Mouse (Mus musculus) cerebellum, postnatal 4 days (tissue): ENCODE measurements around the gene Polr2j.
A peak's percentile ranks its signal among the peaks of the same experiment; 100 is the strongest.
"Not testable (repeated sequence)": the region's sequence is repeated elsewhere in the genome, so short reads cannot be mapped to it uniquely, and the experiment has no call there.

Experiments
- DNase-seq, 2 experiments: peaks; one replicate each; pipeline ENCODE4 v3.0.0; 2022; ENCODE audit warnings: low spot score in 2 of 2, mixed read lengths in 1 of 2

Polr2j gene

DNA sequence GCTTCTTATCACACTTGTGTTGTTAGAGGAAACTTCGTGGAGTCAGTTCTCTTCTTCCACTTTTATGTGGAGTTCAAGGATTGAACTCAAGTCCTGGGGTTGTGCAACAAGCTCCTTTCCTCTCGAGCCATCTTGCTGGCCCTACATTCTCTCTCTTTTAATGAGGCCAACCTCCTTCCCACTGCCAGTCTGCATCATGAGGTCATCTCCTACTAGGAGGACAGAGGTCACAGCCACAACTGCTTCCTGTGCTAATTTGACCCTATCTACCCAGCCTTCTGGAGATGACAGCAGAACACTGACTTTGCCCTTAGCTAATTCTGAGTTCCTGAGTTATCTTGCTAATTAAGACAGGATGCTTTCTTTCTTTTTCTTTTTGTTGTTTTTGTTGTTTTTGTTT is 7.9 kb upstream of the Polr2j start:
- DNase-seq = no peak

DNA sequence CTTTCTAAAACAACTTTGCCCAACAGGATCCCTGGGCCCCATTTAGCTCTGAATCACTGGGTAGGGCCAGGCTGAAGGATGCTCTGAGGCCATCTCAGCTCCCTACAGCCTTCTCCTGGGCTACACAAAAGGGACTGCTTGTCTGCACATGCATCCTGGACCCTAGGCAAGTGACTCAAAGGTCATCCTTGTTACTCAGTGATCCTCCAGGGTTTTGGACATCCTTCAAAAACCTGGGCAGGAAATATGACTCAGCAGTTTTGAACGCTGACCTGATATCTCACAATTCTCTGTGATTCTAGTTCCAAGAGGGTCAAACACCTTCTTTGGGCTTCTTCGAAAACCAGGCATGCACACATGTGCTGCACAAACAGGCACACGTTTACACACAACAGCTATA is 7.4 kb upstream of the Polr2j start:
- no peak for DNase-seq

DNA sequence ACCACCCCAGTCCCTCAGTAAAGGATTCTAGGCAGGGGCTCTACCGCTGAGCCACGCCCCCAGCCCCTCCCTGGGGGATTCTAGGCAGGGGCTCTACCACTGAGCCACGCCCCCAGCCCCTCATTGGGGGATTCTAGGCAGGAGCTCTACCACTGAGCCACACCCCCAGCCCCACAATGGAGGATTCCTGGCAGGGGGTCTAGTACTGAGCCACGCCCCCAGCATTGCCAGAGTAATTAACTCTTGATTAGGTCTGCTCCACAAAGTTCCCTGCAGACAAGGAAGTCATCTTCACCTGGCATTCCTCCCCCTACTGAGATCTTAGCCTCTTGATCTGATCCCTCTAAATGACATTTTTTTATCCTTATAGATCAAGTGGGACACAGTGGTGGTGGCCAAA is 2.9 kb upstream of the Polr2j start:
- not testable (repeated sequence) for DNase-seq

DNA sequence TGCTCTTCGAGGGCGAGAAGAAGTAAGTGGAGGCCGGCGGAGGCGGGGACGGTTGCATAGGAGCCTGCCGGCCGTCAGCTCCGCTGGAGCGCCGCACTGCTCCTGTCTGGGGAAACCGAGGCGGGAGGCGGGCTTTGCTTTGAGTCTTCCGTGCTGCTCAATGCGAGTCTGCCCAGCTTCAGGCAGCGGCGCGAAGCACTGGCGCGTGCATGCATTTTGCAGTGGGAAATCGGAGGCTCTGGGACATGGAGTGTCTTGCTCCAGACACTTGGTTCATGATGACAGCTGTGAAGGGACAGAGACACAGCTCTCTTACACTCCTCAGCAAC is 317 bp downstream of the Polr2j start:
- DNase-seq = no peak

DNA sequence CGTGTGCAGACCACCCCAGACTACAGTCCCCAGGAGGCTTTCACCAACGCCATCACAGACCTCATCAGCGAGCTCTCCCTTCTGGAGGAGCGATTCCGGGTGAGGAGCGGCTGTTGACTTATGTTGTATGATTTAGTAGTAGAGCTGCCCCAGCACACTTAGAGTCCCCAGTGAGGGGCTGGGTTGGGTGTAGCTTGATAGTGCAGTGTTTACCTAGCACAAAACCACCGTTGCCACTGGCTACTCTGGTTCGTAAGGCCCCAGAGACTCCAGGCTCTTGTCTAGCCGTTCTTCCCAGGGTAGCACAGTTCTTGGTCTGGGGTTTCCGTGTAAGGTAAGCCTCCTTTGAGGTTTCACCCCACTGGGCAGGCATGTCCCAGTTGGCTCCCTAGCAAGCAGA is 5.7 kb downstream of the Polr2j start:
- no peak for DNase-seq

DNA sequence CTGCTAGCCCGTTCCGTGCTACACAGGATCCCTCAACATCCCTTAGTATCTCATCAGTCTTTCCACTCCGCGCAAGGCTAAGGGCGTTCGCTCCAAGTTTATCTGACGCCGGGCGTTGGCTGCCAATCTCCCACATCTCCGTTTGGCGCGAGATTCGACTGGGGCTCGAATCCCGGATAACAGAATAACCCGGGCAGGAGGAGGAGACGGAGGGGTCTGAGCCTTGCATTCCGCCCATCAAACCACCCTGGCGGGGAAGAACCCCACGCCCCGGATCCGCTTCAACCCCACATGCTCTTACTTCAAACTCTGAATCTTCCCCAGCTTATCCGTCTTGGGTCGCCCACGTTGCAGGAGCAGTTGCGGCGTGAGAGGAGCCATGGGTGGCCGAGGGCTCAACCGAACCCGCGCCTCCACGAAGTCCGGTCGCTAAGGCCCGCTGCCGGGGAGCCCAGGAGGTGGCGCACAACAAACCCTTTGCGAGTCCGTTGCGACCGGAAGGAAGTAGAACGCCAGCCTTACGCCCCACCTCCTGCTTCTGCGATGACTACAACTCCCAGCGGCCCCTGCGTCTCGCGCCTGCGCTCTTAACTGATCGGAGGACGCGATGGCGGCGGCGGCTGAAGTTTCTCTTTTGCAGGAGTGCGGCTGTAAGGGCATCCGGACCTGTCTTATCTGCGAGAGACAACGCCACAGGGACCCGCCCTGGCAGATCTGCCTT is 19.3 kb downstream of the Polr2j start, which contains the start of the genes Lrwd1 and Alkbh4:
TSS of gene Lrwd1 (minus strand) at position 504 of the 721 bp plus-strand sequence.
TSS of gene Alkbh4 (plus strand) at position 576 of the 721 bp plus-strand sequence.
- peak; percentile 89 to 95 for DNase-seq

DNA sequence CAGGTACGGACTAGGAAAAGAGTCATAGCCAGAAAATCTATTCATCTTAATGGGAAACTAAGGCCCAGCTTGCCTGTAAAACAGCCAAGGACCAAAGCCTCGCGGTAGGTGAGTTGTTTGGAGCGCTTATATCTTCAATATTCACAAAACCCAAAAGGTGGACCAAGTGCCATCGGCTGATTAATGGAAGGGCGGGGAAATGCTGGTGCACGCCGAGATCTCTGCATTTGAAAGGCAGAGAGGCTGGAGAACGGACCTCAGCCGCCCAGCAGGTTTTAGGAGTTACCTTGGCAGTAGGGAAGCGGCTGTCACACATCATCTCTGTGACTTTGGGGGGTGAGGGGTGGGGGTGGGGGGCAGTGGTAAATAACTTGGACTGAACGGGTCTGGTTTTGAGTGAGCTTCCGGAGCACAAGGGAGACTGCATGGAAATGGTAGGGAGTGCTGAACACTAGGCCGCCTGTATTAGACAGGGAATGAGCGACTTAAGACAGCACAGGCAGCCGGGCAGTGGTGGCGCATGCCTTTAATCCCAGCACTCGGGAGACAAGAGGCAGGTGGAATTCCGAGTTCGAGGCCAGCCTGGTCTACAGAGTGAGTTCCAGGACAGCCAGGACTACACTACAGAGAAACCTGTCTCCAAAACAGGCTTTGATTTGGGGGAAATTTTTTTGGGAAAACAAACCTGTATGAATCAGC is 20.0 kb downstream of the Polr2j start:
- DNase-seq = no peak

DNA sequence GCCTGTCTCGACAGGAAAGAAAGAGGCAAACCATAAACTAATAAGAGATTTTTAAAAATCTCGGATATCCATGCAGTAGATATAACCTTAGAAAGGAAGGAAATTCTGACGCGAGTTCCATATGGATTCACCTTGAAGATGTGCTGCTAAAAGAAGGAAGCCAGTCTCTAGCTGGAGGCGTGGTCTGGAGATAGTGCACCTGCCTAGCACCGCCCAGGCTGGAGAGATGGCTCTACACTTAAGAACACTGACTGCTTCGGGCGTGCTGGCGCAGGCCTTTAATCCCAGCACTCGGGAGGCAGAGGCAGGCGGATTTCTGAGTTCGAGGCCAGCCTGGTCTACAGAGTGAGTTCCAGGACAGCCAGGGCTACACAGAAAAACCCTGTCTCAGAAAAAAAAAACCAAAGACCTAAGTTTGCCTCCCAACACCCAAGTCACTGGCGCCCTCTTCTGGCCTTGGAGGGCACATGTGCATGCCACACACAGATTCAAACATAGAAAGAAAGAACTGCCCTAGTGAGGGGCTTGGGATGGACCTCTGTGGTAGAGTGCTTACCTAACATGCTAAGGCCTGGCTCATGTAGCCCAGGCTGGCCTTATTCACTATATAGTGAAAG is 21.3 kb downstream of the Polr2j start:
- peak in 1 of 2 experiments; percentile 42 for DNase-seq

DNA sequence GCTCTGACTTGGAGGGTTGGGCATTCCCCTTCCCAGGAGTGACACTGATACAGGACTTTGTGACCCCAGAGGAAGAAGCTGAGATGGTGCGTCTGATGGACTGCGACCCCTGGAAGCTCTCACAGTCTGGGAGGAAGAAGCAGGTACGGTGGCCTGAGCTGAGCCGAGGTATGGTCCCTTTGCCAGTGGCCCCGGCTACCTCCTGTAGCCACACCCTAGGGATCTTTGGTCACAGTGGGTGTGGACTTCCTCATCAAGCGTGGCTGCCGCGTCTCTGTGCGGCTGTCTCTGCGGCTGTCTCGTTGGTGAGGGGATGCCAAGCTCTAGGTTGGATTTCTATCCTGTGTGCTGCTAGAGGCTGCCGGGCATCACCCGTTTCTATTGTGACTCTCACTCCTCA is 23.0 kb downstream of the Polr2j start:
- no peak for DNase-seq

DNA sequence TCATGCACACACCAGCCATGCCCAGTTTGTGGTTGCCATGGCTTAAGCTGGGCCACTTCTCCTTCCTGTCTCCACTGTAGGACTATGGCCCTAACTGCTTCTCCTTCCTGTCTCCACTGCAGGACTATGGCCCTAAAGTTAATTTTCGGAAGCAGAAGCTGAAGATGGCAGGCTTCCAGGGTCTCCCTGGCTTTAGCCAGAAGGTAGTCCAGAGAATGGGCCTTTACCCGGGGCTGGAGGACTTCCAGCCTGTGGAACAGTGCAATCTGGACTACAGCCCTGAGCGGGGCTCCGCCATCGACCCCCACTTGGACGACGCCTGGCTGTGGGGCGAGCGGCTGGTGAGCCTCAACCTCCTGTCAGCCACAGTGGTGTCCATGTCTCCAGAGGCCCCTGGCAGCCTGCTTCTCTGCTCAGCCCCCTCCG is 23.6 kb downstream of the Polr2j start:
- peak in 1 of 2 experiments; percentile 40 for DNase-seq

DNA sequence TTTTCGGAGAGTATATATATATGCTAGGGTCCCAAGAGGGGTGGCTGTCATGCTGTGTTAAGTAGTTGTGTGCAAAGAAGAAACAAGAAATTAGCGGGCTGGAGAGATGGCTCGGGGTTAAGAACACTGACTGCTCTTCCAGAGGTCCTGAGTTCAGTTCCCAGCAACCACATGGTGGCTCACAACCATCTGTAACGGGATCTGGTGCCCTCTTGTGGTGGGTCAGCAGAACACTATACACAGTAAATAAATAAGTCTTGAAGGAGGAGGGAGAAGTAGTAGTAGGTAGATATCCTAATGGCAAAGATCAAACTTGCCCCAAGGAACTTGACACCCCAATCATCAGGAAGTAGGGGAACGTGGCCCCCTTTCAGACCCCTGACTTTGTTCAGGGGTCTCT is 26.3 kb downstream of the Polr2j start:
- DNase-seq = no peak

DNA sequence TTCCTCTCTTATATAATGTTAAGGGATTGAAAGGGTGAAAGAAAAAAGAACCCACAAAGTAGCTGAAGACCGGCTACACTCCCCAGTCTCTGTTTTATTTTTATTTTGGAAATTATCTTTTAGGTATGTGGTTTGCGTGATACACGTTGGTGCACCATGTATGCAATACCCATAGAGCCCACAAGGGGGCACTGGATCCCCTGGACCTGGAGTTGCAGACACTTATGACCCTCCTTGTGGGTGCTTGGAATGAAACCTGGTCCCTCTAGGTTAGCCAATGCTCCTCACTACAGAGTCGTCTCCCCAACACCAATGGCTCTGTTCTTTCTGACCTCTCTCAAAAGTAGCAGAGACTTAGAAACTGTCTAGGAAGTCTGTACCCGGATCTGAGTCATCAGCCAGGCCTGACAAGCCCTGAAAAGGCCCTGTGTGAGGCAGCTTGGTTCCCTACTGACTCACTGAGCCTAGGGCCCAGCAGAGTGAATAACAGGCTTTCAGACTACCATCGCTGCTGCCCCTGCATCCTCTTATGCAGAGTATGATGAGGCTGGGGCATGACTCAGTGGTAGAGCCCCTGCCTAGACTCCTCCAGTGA is 26.8 kb downstream of the Polr2j start:
- no peak for DNase-seq

DNA sequence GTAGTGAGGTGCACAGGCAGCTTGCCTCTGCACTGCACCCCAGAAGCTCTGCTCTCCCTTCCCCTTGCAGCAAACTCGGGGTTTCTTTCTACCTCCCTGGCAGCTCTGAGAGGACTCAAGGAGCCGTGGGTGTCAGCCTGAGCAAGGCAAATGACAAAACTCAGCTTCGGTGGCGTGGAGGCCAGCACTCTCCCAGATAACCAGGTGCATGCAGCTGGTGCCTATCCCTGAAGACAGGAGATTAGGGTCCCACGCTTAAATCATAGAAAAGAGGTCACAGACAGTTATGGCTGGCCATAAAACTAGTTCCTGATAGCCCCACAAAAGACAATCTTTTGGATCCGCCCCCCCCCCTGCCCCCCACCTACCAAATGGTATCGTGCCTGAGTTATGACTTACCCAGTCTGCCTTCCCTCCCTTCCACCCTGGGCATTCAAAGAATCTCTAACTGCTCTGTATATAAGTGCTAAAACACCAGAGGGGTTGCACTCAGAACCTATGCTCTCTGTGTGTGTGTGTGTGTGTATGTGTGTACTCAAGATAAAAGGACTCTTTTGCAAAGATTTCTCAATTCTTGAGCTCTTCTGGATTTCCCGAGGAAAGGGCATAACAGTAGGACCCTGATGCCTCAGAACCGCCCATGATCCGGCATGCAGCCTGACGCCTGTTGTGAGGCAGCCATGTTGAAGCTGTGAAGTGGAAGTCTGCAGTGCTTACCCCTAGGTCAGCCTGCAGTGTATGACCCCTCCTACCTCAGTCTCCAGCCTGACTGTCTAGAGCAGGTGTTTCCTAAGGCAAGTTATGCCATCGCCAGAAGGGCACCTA is 28.4 kb downstream of the Polr2j start:
- DNase-seq = peak in 1 of 2 experiments; percentile 57

DNA sequence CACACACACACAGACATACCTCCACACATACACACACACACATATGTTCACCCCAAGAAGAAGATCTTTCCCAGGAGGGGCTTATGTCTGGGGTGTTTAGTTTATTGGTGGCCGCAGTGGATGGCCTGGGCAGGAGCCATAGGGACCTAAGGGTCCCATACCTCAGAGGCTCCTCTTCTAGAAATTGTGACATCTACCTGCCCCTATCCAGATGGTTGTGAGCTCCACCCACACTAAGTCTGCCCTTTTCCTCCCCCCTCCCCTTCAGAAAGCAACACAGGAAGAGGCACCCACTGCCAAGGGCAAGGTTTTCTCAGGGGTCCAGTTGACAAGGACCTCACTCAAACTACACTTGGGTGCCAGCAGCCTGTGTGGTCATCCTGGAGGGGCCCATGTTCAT is 30.5 kb downstream of the Polr2j start:
- no peak for DNase-seq

DNA sequence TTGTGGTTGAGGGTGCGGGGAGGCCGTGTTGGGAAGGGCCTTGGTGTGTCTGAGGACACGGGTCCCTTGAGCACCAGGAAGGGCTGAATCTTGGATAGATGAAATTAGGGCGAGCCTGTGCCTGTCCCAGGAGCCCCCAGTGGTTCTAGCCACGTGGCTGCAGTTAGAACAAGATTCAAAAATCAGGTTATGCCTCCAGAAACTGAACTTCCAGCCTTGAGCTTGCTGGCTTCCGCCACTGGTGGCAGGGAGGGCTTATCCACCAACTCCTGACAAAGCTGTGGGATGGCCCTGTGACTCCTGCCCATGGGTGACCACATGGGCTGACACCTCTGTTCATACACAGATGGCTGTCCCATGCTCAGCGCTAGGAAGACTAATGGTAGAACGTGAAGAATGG is 31.3 kb downstream of the Polr2j start:
- DNase-seq = no peak

DNA sequence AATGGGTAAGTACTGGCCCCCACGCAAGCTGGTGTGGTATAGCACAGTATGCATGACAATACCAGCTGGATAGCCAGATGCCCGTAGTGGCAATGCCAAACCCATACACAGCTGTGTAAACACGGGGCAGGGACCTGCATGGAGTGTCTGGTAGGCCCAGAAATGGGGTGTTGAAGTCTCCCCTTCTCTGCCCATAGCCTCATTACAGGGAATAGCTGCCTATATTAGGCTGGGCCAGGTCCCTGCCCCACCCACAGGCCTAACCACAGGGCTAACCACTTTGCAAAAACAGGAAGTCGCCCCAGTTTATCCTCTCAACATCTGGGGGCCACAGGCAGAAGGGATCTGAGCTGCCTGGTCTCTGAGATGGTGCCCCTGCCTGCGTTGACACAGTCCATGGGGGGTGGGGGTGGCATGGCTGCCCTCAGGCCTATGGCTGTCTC is 32.7 kb downstream of the Polr2j start:
- DNase-seq = not testable (repeated sequence)

DNA sequence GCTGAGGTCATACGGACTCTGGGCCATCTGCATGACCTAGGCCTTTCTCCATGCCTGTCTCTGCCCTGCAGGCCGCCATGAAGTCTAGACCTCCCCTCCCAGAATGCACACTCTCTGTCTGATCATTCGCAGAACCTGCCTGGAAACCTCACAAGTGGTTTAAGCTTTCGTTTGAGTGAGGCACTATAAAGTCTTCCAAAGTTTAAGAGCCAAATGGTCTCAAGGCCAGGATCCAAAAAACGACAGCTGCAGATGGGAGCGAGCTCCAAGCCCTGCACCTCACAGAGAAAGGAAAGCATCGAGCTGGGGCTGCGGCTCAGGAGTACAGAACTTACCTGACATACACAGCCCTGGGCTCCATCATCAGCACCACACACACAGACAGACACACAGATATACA is 35.9 kb downstream of the Polr2j start:
- DNase-seq = peak in 1 of 2 experiments; percentile 39

DNA sequence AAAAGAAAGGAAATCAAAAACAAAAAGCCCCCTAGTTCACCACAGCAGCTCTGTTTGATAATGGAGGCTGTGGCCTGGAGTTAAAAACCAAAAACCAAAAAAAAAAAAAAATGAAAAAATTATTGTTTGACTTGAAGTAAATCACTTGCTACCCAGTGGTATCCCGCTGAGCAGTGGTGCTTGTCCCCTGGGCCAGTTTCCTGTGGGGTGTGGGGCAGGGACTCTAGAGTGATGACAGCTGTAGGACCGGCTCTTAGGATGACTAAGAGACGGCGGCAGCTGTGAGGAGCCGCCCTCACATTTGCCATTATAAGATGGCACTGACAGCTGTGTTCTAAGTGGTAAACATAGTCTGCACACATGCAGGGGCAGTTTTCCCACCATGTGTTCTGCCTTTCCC is 39.0 kb downstream of the Polr2j start:
- no peak for DNase-seq

DNA sequence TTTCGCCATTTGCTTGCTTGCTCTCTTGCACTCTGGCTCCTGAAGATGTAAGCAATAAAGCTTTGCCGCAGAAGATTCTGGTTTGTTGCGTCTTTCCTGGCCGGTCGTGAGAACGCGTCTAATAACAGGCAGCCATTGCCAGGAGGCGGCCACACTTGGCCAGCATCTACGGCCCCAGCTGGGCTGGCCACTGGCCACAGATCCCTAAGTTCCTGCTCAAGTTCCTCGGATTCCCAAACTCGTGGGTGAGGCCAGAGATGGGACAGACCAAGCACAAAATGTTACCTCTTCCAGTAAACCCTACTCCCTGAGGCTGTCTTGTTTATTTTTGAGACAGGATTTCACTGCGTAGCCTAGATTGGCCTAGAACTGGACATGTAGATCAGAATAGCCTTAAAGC is 43.7 kb downstream of the Polr2j start:
- not testable (repeated sequence) for DNase-seq

DNA sequence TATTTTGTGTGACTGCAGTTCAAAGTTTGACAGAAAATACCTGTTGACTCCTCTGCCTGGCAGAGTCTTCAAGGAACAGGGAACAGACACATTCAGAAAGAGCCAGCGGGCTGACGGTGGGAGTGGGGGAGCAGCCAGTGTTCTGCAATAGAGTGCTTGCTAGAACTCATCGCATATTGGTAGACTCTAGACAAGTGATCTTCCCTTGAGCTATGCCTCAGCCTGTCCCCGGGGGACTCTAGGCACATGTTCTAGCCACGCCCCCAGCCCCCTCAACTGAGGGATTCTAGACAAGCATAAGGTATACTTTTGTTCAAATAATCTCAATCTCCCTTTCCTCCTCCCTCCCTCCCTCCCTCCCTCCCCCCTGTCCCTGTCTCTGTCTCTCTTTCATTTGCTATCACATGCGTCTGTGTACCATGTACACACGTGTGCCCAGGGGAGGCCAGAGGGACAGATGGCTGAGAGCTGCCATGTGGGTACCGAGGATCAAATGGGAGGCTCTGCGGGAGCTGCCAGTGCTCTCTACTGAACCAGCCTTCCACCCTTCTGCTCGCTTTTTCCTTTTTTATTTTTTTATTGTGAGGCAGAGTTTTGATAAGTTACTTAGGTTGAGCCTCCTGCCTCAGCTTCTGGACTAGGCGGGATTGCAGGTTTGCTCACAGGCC is 47.5 kb downstream of the Polr2j start:
- DNase-seq = peak in 1 of 2 experiments; percentile 38

DNA sequence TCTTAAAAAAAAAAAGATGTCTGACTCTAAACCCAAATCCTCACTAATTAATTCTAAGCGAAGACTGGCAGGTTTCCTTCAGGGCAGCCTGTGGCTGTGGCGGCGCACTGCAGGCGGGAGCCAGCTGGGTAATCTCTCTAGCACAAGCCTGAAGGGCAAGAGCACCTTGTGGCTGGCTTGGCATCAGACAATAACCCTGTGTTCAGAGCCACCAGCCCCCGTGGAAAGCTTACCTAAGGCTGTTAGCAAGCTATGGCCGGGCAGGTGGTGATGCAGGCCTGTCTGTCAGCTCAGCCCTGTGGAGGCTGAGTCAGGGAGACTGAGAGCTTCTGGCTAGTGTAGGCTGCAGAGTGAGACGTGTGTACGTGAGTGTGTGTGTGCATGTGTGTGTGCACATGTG is 48.8 kb downstream of the Polr2j start:
- DNase-seq = peak in 1 of 2 experiments; percentile 30
